Comparison of ENCODE assay signal across 11 mouse cellular contexts in genomic region chr15:6280021-6280451, GRCm38 (mm10). TPM values are rescaled to one million over a fixed set of nuclear protein-coding genes. Genes with fewer than 3 reads are reported as not detected.
A peak's percentile ranks its signal among the peaks of the same experiment; 100 is the strongest.
DNase-seq lines count a peak whose midpoint lies in the region; ATAC-seq and TF ChIP-seq lines count a peak whose summit lies in the region.
"Had no signal": no experiment of that assay in that cellular context is flagged by ENCODE, and none has a peak within 500 bp of the region (broad histone marks: within the 10 kb centered on the region; RNA-seq: fewer than 3 reads in every experiment).

No protein-coding gene starts in this region.

- no peak overlapping the region for H3K9ac ChIP-seq in forebrain, postnatal 0 days
- H3K9ac ChIP-seq in forebrain, embryonic 11.5 days (ENCODE audit: low read length) = no peak overlapping the region
- no peak overlapping the region for H3K9ac ChIP-seq in lung, embryonic 15.5 days
- H3K9ac ChIP-seq in embryonic facial prominence, embryonic 13.5 days = no peak overlapping the region
- H3K9ac ChIP-seq: liver, embryonic 14.5 days; midbrain, embryonic 13.5 days had no signal

- H3K4me2 ChIP-seq in forebrain, postnatal 0 days (ENCODE audit: low read depth) = no peak overlapping the region
- H3K4me2 ChIP-seq in forebrain, embryonic 11.5 days (ENCODE audit: low read depth, low read length, severe bottlenecking) = no peak overlapping the region
- no peak overlapping the region for H3K4me2 ChIP-seq in lung, embryonic 15.5 days
- no peak overlapping the region for H3K4me2 ChIP-seq in embryonic facial prominence, embryonic 13.5 days
- H3K4me2 ChIP-seq: midbrain, embryonic 13.5 days had no signal

- 37% methylated on average over 4 of the region's 4 CpGs for WGBS in forebrain, postnatal 0 days
- WGBS in forebrain, embryonic 11.5 days = 67% methylated on average over 4 of the region's 4 CpGs
- 35% methylated on average over 4 of the region's 4 CpGs for WGBS in lung, embryonic 15.5 days
- 19% methylated on average over 4 of the region's 4 CpGs for WGBS in embryonic facial prominence, embryonic 13.5 days

- no peaks in the 10 kb centered on the region for H3K4me1 ChIP-seq in forebrain, postnatal 0 days (ENCODE audit: insufficient read depth)
- H3K4me1 ChIP-seq in forebrain, embryonic 11.5 days (replicated peaks; ENCODE audit: control insufficient read depth, insufficient read depth, low read length) = no peaks in the 10 kb centered on the region
- H3K4me1 ChIP-seq in lung, embryonic 15.5 days = peaks cover 23% of the 10 kb centered on the region
- H3K4me1 ChIP-seq in embryonic facial prominence, embryonic 13.5 days = peaks cover 27% of the 10 kb centered on the region
- H3K4me1 ChIP-seq: midbrain, embryonic 13.5 days had no signal

- TF ChIP-seq CTCF in forebrain, postnatal 0 days (IDR thresholded peaks at IDR 0.05; ENCODE audit: low read depth) = no peak

- ATAC-seq in forebrain, postnatal 0 days = peak; percentile 77
- ATAC-seq in forebrain, embryonic 11.5 days (replicated peaks; ENCODE audit: low FRiP score) = no peak
- peak; percentile 48; the same call in 1 of the 2 replicates for ATAC-seq in lung, embryonic 15.5 days (ENCODE audit: borderline replicate concordance, extremely low read depth, low FRiP score, low TSS enrichment)
- ATAC-seq in embryonic facial prominence, embryonic 13.5 days (ENCODE audit: insufficient number of reproducible peaks, insufficient read depth, low FRiP score, low TSS enrichment, low read depth) = peak; percentile 74
- ATAC-seq in megakaryocyte-erythroid progenitor cell, adult 5-6 weeks (replicated peaks; ENCODE audit: low FRiP score, low TSS enrichment, poor library complexity, severe bottlenecking) = no peak
- ATAC-seq: midbrain, embryonic 13.5 days had no signal

- DNase-seq in forebrain, postnatal 0 days = peak; percentile 9
- no peak for DNase-seq in forebrain, embryonic 11.5 days (ENCODE audit: low spot score)
- no peak for DNase-seq in lung, postnatal 36 days
- DNase-seq in mesoderm, embryonic 11.5 days (ENCODE audit: low read depth, low spot score) = peak; percentile 43
- DNase-seq in ovary, postnatal 10 days (ENCODE audit: low spot score) = no peak
- DNase-seq: gastrocnemius, postnatal 25 days had no signal

- H3K4me3 ChIP-seq in forebrain, postnatal 0 days (ENCODE audit: low read depth, low read length) = no peak overlapping the region
- no peak overlapping the region for H3K4me3 ChIP-seq in forebrain, embryonic 11.5 days (ENCODE audit: low read depth, low read length)
- H3K4me3 ChIP-seq in lung, embryonic 15.5 days = no peak overlapping the region
- H3K4me3 ChIP-seq in embryonic facial prominence, embryonic 13.5 days = no peak overlapping the region
- H3K4me3 ChIP-seq: midbrain, embryonic 13.5 days had no signal

- H3K27me3 ChIP-seq in forebrain, postnatal 0 days (ENCODE audit: insufficient read depth, low read length) = no peaks in the 10 kb centered on the region
- H3K27me3 ChIP-seq in forebrain, embryonic 11.5 days (ENCODE audit: control insufficient read depth, insufficient read depth, low read length) = no peaks in the 10 kb centered on the region
- H3K27me3 ChIP-seq in lung, embryonic 15.5 days = no peaks in the 10 kb centered on the region
- H3K27me3 ChIP-seq in embryonic facial prominence, embryonic 13.5 days = no peaks in the 10 kb centered on the region
- H3K27me3 ChIP-seq: midbrain, embryonic 13.5 days had no signal

- H3K9me3 ChIP-seq in forebrain, postnatal 0 days (ENCODE audit: low read length) = no peaks in the 10 kb centered on the region
- H3K9me3 ChIP-seq in forebrain, embryonic 11.5 days (ENCODE audit: control insufficient read depth, low read length) = no peaks in the 10 kb centered on the region
- no peaks in the 10 kb centered on the region for H3K9me3 ChIP-seq in lung, embryonic 15.5 days
- no peaks in the 10 kb centered on the region for H3K9me3 ChIP-seq in embryonic facial prominence, embryonic 13.5 days
- H3K9me3 ChIP-seq: midbrain, embryonic 13.5 days had no signal

- no peaks in the 10 kb centered on the region for H3K36me3 ChIP-seq in forebrain, postnatal 0 days (ENCODE audit: insufficient read depth)
- H3K36me3 ChIP-seq in forebrain, embryonic 11.5 days (ENCODE audit: control insufficient read depth, insufficient read depth, low read length) = no peaks in the 10 kb centered on the region
- no peaks in the 10 kb centered on the region for H3K36me3 ChIP-seq in lung, embryonic 15.5 days
- H3K36me3 ChIP-seq in embryonic facial prominence, embryonic 13.5 days = no peaks in the 10 kb centered on the region
- H3K36me3 ChIP-seq: midbrain, embryonic 13.5 days had no signal

- no peak overlapping the region for H3K27ac ChIP-seq in forebrain, postnatal 0 days (ENCODE audit: low read depth, low read length)
- no peak overlapping the region for H3K27ac ChIP-seq in forebrain, embryonic 11.5 days (ENCODE audit: low read depth, low read length)
- peak overlapping the region; percentile 10; the same call in 1 of the 2 replicates for H3K27ac ChIP-seq in lung, embryonic 15.5 days
- H3K27ac ChIP-seq in embryonic facial prominence, embryonic 13.5 days = peak overlapping the region; percentile 66
- H3K27ac ChIP-seq: liver, embryonic 14.5 days; midbrain, embryonic 13.5 days had no signal

RNA-seq across cellular contexts. Expression of gene Dab2, which starts 19.6 kb away (rescaled TPM):
- 7.6 and 18.2 TPM in 2 replicates for total RNA-seq in forebrain, postnatal 0 days (2014; rRNA removed)
- polyA plus RNA-seq in forebrain, postnatal 0 days (2015; fragmentation: Nextera tagmentation; extraction: Ambion mirVana) = 14.3 and 14.5 TPM in 2 replicates
- polyA plus RNA-seq in forebrain, embryonic 11.5 days (2014; fragmentation: Nextera tagmentation; extraction: Ambion mirVana) = 53.9 and 55.6 TPM in 2 replicates
- polyA plus RNA-seq in lung, embryonic 15.5 days (2015; fragmentation: Nextera tagmentation; extraction: Ambion mirVana) = 26.9 and 28.6 TPM in 2 replicates
- polyA plus RNA-seq in embryonic facial prominence, embryonic 13.5 days (2015; fragmentation: Nextera tagmentation; extraction: Ambion mirVana) = 72.6 and 81.8 TPM in 2 replicates
- total RNA-seq in megakaryocyte-erythroid progenitor cell, adult 5-6 weeks (2014; fragmentation: Nextera tagmentation) = not detected in 2 replicates
- not detected in 2 replicates for total RNA-seq in megakaryocyte-erythroid progenitor cell, adult 5-6 weeks (2017)

Comparison
In these comparisons a context has a peak if more than half of its experiments do, and no peak if none do; other contexts are left out.
1. ATAC-seq: peak in forebrain, postnatal 0 days (single experiment), lung, embryonic 15.5 days (single experiment) and embryonic facial prominence, embryonic 13.5 days (single experiment); none in forebrain, embryonic 11.5 days (single experiment) and megakaryocyte-erythroid progenitor cell, adult 5-6 weeks (single experiment).
2. DNase-seq: peak in forebrain, postnatal 0 days (single experiment) and mesoderm, embryonic 11.5 days (single experiment); none in forebrain, embryonic 11.5 days (single experiment), lung, postnatal 36 days (single experiment) and ovary, postnatal 10 days (single experiment).
3. H3K27ac ChIP-seq: peak in lung, embryonic 15.5 days (single experiment) and embryonic facial prominence, embryonic 13.5 days (single experiment); none in forebrain, postnatal 0 days (single experiment) and forebrain, embryonic 11.5 days (single experiment).